Mouse (Mus musculus) kidney, adult 2 months (tissue): ENCODE data around the gene Trpc5os. TPM values are rescaled to one million over a fixed set of nuclear protein-coding genes. Genes with fewer than 3 reads are reported as not detected.

Experiments used
- DNase-seq: peaks from one replicate; pipeline ENCODE4 v3.0.0; 2021
- H3K27ac ChIP-seq: fragments of 200-500 bp; 2 replicates; pipeline ENCODE4 v1.5.1; 2012; ENCODE audit warnings: low read depth, low read length, control low read depth, inconsistent platforms; ENCODE audit not compliant: insufficient read depth
- H3K27me3 ChIP-seq: fragments of 200-500 bp; replicated peaks from 2 replicates; pipeline ENCODE4 v1.6.1; 2012; ENCODE audit warnings: mild to moderate bottlenecking, moderate library complexity, low read length, inconsistent platforms; ENCODE audit not compliant: control insufficient read depth, insufficient read depth
- H3K36me3 ChIP-seq: fragments of 200-500 bp; 2 replicates; pipeline ENCODE4 v1.6.1; 2012; ENCODE audit warnings: mild to moderate bottlenecking, moderate library complexity, low read length, inconsistent platforms; ENCODE audit not compliant: control insufficient read depth, insufficient read depth
- H3K4me1 ChIP-seq: fragments of 200-500 bp; 2 replicates; pipeline ENCODE4 v1.6.1; 2011; ENCODE audit warnings: low read length; ENCODE audit not compliant: control insufficient read depth, insufficient read depth
- H3K4me3 ChIP-seq: fragments of 200-500 bp; 2 replicates; pipeline ENCODE4 v1.5.1; 2011; ENCODE audit warnings: mild to moderate bottlenecking, low read depth, low read length, control low read depth; ENCODE audit not compliant: insufficient read depth
- CTCF ChIP-seq: fragments of 200-500 bp; conservative IDR thresholded peaks from 2 replicates; pipeline ENCODE4 v1.5.1; 2011; ENCODE audit warnings: low read depth, mild to moderate bottlenecking, control low read depth, low read length, moderate library complexity, mixed read lengths; ENCODE audit not compliant: insufficient read depth, insufficient read length
- POLR2A ChIP-seq: fragments of 200-500 bp; IDR thresholded peaks from one replicate; pipeline ENCODE4 v1.6.1; 2011; ENCODE audit warnings: low read depth, low read length, control low read depth
- WGBS: fragments of 180-500 bp; shearing (Covaris S2); methylation state at CpG from one replicate; pipeline ENCODE4 v1.1.7; 2018; 5-methylcytosine and 5-hydroxymethylcytosine counted together
- polyA plus RNA-seq: library from polyadenylated mRNA; depleted of rRNA; stranded (reverse); fragments of >200 nt; gene quantifications from 2 replicates; pipeline ENCODE4 v1.2.3, GENCODE M21; 2012; rRNA removed

Gene Trpc5os
- not detected in 2 replicates for polyA plus RNA-seq

DNA sequence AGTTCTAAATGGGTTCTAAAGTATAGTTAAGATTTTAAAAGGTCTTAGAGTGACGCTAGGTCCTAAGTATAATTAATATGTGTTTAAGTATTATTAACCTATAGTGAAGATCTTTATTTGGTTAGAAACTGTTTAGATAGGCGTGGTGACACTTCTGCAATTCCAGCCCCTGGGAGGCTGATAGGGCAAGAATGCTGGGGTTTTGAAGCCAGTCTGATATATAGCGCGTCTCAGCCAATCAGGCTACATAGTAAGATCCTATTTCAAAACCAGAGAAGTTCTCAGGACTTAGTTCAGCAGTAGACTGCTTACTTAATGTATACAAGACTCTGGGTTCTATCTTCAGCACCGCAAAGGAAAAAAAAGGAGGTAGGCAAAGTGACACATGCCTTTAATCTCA lies at the start of gene Trpc5os:
Gene Trpc5os, plus strand, starts transcription at position 301 of the 400 bp plus-strand sequence.
- 89% methylated on average over 5 of the region's 5 CpGs for WGBS
- H3K36me3 ChIP-seq, result no peaks in the 10 kb centered on the region
- H3K4me3 ChIP-seq, result no peak within 1 kb of the TSS
- TF ChIP-seq POLR2A (no peak), CTCF (no peak)
- no peaks in the 10 kb centered on the region for H3K27me3 ChIP-seq
- no peak within 1 kb of the TSS for H3K27ac ChIP-seq
- H3K4me1 ChIP-seq, result no peaks in the 10 kb centered on the region
- no peak for DNase-seq

DNA sequence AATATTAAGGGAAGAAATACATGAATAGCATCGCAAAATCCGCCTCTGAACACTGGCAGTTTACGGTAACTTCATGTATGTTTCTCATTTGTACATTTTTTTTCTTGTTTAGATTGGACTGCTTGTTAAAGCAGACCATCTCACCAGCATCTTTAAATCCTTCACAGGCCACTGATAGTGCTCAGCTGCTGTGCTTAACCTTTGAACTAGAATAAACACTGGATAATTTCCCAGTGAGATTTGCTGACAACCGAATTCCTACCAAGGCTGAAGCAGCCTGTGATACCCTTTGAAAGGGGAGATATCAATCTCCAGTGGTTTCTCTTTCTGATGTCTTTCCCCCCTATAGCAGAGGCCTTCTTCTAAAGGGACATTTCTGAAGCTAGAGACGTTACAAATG lies 48.3 kb upstream of the Trpc5os start:
- H3K27ac ChIP-seq, result no peak overlapping the region
- no peaks in the 10 kb centered on the region for H3K27me3 ChIP-seq
- DNase-seq, result peak; percentile 12
- H3K4me3 ChIP-seq, result no peak overlapping the region
- TF ChIP-seq POLR2A (no peak), CTCF (no peak)
- WGBS, result 46% methylated on average over 5 of the region's 5 CpGs
- no peaks in the 10 kb centered on the region for H3K36me3 ChIP-seq
- no peaks in the 10 kb centered on the region for H3K4me1 ChIP-seq

DNA sequence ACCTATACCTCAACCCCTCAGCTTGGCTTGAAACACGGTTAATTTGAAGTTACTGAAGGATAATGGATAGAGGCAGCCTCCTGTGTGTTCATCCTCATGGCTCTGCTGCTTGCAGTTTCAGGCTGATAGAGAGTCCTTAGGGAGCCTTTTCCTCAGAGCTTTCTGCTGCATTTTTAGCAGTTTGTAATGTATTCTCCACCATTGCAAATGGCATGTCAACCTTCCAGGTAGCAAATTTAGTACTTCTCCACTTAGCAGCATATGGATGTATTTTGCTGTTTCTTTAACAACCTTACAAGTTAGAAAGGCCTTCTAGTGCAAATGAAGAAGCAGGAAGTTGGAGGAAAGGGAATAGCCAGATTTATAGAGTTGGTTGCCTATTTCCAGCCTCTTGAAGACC lies 36.1 kb upstream of the Trpc5os start:
- WGBS, result 74% methylated on average over 1 of the region's 1 CpGs
- H3K4me1 ChIP-seq, result no peaks in the 10 kb centered on the region

DNA sequence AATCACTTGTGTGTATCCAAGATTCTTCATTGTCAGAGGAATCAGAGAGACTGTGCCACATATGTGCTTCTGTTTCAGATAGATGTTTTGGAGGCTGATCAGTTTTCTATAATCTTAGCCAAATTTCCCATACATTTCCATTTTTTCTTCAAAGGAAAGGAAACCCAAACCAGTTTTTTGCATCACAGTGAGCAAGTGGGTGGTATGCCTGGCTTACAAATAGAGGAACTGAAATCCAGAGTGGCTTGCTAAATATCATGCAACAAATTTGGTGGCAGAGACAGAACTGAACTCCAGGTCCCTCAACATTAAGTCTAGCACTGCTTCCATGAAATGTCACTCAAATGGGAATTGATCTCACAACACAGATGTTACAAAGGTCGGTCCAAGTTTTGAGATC lies 35.3 kb upstream of the Trpc5os start:
- Histone ChIP-seq H3K27ac (no peak overlapping the region), H3K27me3 (no peaks in the 10 kb centered on the region), H3K4me3 (no peak overlapping the region), H3K4me1 (no peaks in the 10 kb centered on the region), H3K36me3 (no peaks in the 10 kb centered on the region)
- DNase-seq, result no peak
- TF ChIP-seq CTCF (no peak), POLR2A (no peak)
- 95% methylated on average over 1 of the region's 1 CpGs for WGBS

More for the DNA sequence above, 36.1 kb upstream of the Trpc5os start:
- Histone ChIP-seq H3K27ac (no peak overlapping the region), H3K36me3 (no peaks in the 10 kb centered on the region), H3K27me3 (no peaks in the 10 kb centered on the region), H3K4me3 (no peak overlapping the region)
- DNase-seq, result no peak
- TF ChIP-seq CTCF (no peak), POLR2A (no peak)

DNA sequence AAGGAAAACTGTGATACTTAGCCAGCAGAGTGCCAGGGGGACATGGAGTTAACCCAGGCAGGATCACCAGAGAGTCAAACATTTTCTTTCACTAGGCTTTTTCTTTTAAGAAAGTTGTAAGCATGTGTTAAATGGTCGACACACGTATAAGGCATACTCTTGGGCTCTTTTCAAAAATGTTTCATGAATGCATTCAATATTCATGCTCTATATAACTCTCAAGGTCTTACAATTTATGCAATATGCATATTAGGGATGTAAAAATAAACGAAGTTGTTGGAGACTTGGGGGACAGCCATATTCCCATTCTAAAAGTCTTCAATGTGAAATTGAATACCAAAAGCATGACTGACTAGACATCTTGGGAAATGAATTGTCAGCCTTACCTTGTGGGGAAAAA lies 32.5 kb upstream of the Trpc5os start:
- 78% methylated on average over 3 of the region's 3 CpGs for WGBS
- TF ChIP-seq POLR2A, result no peak
- no peak for TF ChIP-seq CTCF
- H3K4me1 ChIP-seq, result no peaks in the 10 kb centered on the region

DNA sequence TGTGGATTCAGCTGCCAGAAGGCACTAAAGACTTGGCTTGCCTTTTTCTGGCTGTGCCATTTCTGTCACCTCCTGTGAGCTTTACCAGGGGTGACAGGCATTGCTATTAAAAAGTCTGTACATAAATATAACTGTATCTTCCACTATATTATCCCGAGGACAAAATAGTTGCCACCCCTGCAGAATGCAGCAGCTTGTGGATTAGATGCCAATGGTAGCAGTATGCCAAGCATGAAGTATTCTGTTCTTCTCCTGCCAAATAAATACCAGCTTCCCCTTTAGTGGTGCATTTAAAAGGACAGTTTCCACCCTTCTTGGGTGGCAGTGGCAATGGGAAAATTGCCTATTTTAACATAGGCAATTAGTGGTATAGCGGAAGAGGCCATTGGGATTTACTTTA lies 8.0 kb downstream of the Trpc5os start:
- Histone ChIP-seq H3K36me3 (no peaks in the 10 kb centered on the region), H3K27me3 (no peaks in the 10 kb centered on the region), H3K4me1 (no peaks in the 10 kb centered on the region), H3K4me3 (no peak overlapping the region), H3K27ac (no peak overlapping the region)
- WGBS, result 90% methylated on average over 2 of the region's 2 CpGs
- DNase-seq, result no peak
- TF ChIP-seq POLR2A, result no peak
- no peak for TF ChIP-seq CTCF

More for the DNA sequence above, 32.5 kb upstream of the Trpc5os start:
- Histone ChIP-seq H3K27me3 (no peaks in the 10 kb centered on the region), H3K36me3 (no peaks in the 10 kb centered on the region), H3K4me3 (no peak overlapping the region), H3K27ac (no peak overlapping the region)
- DNase-seq, result no peak

DNA sequence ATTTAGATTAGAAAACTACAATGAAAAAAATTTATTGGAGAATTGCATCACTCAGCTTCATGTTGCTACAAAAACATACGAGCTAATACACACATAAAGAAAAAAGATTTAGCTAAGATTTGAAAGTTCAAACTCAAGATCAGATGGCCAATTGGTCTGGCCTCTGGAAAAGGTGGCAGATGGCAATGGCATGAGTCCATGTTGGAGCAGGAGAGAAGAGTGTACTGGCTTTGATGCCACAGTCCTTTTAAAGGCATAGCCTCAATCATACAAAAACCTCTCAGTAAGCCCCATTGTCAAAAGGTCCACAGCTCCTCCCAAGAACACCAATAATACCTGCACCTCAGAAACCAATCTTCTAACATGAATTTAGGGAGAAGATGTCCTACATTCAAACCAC lies 35.0 kb downstream of the Trpc5os start:
- no peak for TF ChIP-seq CTCF
- no peak for TF ChIP-seq POLR2A

DNA sequence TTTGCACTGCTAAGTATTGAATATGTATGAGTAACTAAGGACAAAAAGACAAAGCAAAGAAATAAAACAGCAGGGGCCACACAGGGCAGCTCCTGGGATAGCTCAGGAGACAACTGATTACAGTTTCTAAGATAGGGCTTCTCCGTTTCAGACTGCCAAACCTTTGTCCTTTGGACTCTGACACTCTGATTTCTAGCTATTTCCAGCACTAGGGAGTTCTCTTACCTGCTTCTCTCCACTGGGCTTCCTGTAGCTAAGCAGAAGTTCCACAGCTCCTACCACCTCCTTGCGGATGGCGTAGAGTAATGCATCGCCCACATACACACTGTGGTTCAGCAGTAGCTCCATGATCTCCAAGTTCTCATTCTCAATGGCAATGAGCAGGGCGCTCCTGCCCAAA lies 66.9 kb downstream of the Trpc5os start:
- Histone ChIP-seq H3K27ac (no peak overlapping the region), H3K4me1 (no peaks in the 10 kb centered on the region), H3K27me3 (no peaks in the 10 kb centered on the region), H3K4me3 (no peak overlapping the region), H3K36me3 (no peaks in the 10 kb centered on the region)
- 82% methylated on average over 5 of the region's 5 CpGs for WGBS
- peak; percentile 1 for DNase-seq
- TF ChIP-seq POLR2A, result no peak
- TF ChIP-seq CTCF, result no peak

More for the DNA sequence above, 35.0 kb downstream of the Trpc5os start:
- Histone ChIP-seq H3K4me3 (no peak overlapping the region), H3K27me3 (no peaks in the 10 kb centered on the region), H3K4me1 (no peaks in the 10 kb centered on the region), H3K36me3 (no peaks in the 10 kb centered on the region), H3K27ac (no peak overlapping the region)
- DNase-seq, result no peak
- WGBS, result 62% methylated on average over 1 of the region's 1 CpGs
